Mouse (Mus musculus): Measurements from ENCODE around the gene Abcf3.

GRCm38 (mm10) chr16:20600511-20600910, 52.1 kb downstream of the Abcf3 start:
- TF ChIP-seq EP300 (IDR thresholded peaks at IDR 0.05), result no peak
- TF ChIP-seq CTCF (IDR thresholded peaks at IDR 0.05), result no peak
